Mouse (Mus musculus) colon, adult 2 months (tissue): ENCODE results near the gene Ikzf2. TPM values are rescaled to one million over a fixed set of nuclear protein-coding genes. Genes with fewer than 3 reads are reported as not detected.

ENCODE experiments used
- polyA plus RNA-seq: library from polyadenylated mRNA; depleted of rRNA; stranded (reverse); fragments of >200 nt; gene quantifications from 2 replicates; pipeline ENCODE4 v1.2.3, GENCODE M21; 2012; rRNA removed

The Ikzf2 gene
- polyA plus RNA-seq, result 0.67 and 0.87 TPM in 2 replicates

GRCm38 (mm10) chr1:69687076-69687991, at the start of gene Ikzf2:
TSS of gene Ikzf2 (minus strand) at chr1:69687245.

Other genes starting within 250 kb of the Ikzf2 start
- not detected in 2 replicates for gene Spag16, start 139.7 kb upstream of the Ikzf2 start, polyA plus RNA-seq